Mouse (Mus musculus) heart, embryonic 10.5 days (tissue): ENCODE data around the gene AC134908.4. TPM values are rescaled to one million over a fixed set of nuclear protein-coding genes. Genes with fewer than 3 reads are reported as not detected.
"Not testable (repeated sequence)": the region's sequence is repeated elsewhere in the genome, so short reads cannot be mapped to it uniquely, and the experiment has no call there.

Experiments
- DNase-seq: peaks from one replicate; pipeline ENCODE4 v3.0.0-alpha.2; 2017; ENCODE audit warnings: low spot score
- H3K27ac ChIP-seq: fragments of 300-500 bp; sonication (generic); 2 replicates; pipeline ENCODE4 v1.5.1; 2016; ENCODE audit warnings: mild to moderate bottlenecking
- H3K27me3 ChIP-seq: fragments of 300-500 bp; sonication (generic); 2 replicates; pipeline ENCODE4 v1.6.1; 2016; ENCODE audit warnings: mild to moderate bottlenecking; ENCODE audit not compliant: poor library complexity, insufficient read depth, severe bottlenecking
- H3K36me3 ChIP-seq: fragments of 300-500 bp; sonication (generic); 2 replicates; pipeline ENCODE4 v1.6.1; 2016; ENCODE audit warnings: mild to moderate bottlenecking, moderate library complexity
- H3K4me1 ChIP-seq: fragments of 300-500 bp; sonication (generic); 2 replicates; pipeline ENCODE4 v1.6.1; 2016; ENCODE audit warnings: mild to moderate bottlenecking
- H3K4me3 ChIP-seq: fragments of 300-500 bp; sonication (generic); 2 replicates; pipeline ENCODE4 v1.5.1; 2016; ENCODE audit warnings: mild to moderate bottlenecking, moderate library complexity
- H3K9me3 ChIP-seq: fragments of 300-500 bp; sonication (generic); 2 replicates; pipeline ENCODE4 v1.6.1; 2016; ENCODE audit warnings: mild to moderate bottlenecking, moderate library complexity
- WGBS: fragments of 180-500 bp; shearing (Covaris S2); methylation state at CpG from one replicate; pipeline ENCODE4 v1.1.7; 2016; 5-methylcytosine and 5-hydroxymethylcytosine counted together
- microRNA-seq: library from miRNA; unstranded; fragments of <30 nt; microRNA quantifications from one replicate; pipeline ENCODE4, GENCODE M21; 2017
- polyA plus RNA-seq: library from polyadenylated mRNA; unstranded; fragments of >200 nt; fragmentation: Nextera tagmentation; extraction: Ambion mirVana; gene quantifications from 2 replicates; pipeline ENCODE4 v1.2.1, GENCODE M21; 2016

The AC134908.4 gene
- polyA plus RNA-seq, 1 experiment from 2014 or later, result 0.99 TPM

DNA sequence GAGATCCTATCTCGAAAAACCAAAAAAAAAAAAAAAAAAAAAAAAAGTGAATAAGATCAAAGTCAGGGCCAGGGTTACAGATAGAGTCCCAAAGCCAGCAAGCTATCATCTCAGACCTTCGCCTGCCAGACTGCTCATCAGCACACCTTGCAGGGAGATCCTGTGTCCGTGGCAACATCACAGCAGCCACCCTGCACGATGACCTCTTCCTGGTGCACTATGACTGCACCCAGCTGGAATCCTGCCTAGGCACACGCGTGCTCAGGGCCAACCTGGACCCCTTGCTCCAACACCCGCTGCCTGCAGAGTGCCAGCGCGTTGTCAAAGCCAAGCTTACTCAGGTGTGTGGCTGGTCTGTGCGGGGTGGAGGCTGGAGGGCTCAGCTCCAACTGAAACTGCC is 51.1 kb downstream of the AC134908.4 start:
- DNase-seq, result no peak
- 78% methylated on average over 10 of the region's 10 CpGs for WGBS
- no peak overlapping the region for H3K27ac ChIP-seq
- no peaks in the 10 kb centered on the region for H3K9me3 ChIP-seq
- no peaks in the 10 kb centered on the region for H3K36me3 ChIP-seq
- peaks cover 8% of the 10 kb centered on the region for H3K4me1 ChIP-seq
- peaks cover 33% of the 10 kb centered on the region for H3K27me3 ChIP-seq
- H3K4me3 ChIP-seq, result no peak overlapping the region

- no peak for DNase-seq
- no peaks in the 10 kb centered on the region for H3K9me3 ChIP-seq
- peaks cover 35% of the 10 kb centered on the region for H3K27me3 ChIP-seq
- no peak overlapping the region for H3K4me3 ChIP-seq
- H3K36me3 ChIP-seq, result no peaks in the 10 kb centered on the region
- H3K4me1 ChIP-seq, result peaks cover 8% of the 10 kb centered on the region
- H3K27ac ChIP-seq, result no peak overlapping the region
- 89% methylated on average over 9 of the region's 9 CpGs for WGBS
These were observed 51.6 kb downstream of the AC134908.4 start for GRCm38 (mm10) chr17:25743831-25744230.

- not testable (repeated sequence) for H3K4me3 ChIP-seq, H3K36me3 ChIP-seq, H3K27ac ChIP-seq, DNase-seq, H3K9me3 ChIP-seq, H3K4me1 ChIP-seq
- H3K27me3 ChIP-seq, result peaks cover 52% of the 10 kb centered on the region
- 71% methylated on average over 12 of the region's 12 CpGs for WGBS
These were observed 54.0 kb downstream of the AC134908.4 start for GRCm38 (mm10) chr17:25741471-25741870.

Small RNA genes within 50 kb of the gene (microRNA-seq; reads per million reads assigned to microRNA genes)
- not detected for gene Gm25083
- gene Mir3082, result 0.76 reads per million
- gene Mir6966, result 0.76 reads per million

Other genes starting within 250 kb of the AC134908.4 start
- gene Sox8, start 225.0 kb downstream of the AC134908.4 start, polyA plus RNA-seq, result 2.0 and 3.6 TPM in 2 replicates
- gene Lmf1, start 216.6 kb downstream of the AC134908.4 start, polyA plus RNA-seq, result 36.8 and 43.1 TPM in 2 replicates
- gene Gng13, start 78.5 kb downstream of the AC134908.4 start, polyA plus RNA-seq, result 2.2 and 4.6 TPM in 2 replicates
- gene Chtf18, start 68.2 kb downstream of the AC134908.4 start, polyA plus RNA-seq, result 34.5 and 46.4 TPM in 2 replicates
- 18.1 and 19.8 TPM in 2 replicates for gene Rpusd1, start 68.0 kb downstream of the AC134908.4 start, polyA plus RNA-seq
- not detected in 2 replicates for gene Mslnl, start 59.6 kb downstream of the AC134908.4 start, polyA plus RNA-seq
- gene Msln, start 41.3 kb downstream of the AC134908.4 start, polyA plus RNA-seq, result 0.98 and 2.8 TPM in 2 replicates
- 33.5 and 36.0 TPM in 2 replicates for gene Narfl, start 21.9 kb downstream of the AC134908.4 start, polyA plus RNA-seq
- gene Haghl, start 10.0 kb downstream of the AC134908.4 start, polyA plus RNA-seq, result 58.0 and 63.8 TPM in 2 replicates
- 0.18 and 0.37 TPM in 2 replicates for gene Ccdc78, start 9.1 kb downstream of the AC134908.4 start, polyA plus RNA-seq
- 74.5 and 74.9 TPM in 2 replicates for gene Fam173a, start 2.8 kb downstream of the AC134908.4 start, polyA plus RNA-seq
- 44.3 and 48.0 TPM in 2 replicates for gene Metrn, start 1.5 kb upstream of the AC134908.4 start, polyA plus RNA-seq
- gene Fbxl16, start 13.4 kb upstream of the AC134908.4 start, polyA plus RNA-seq, result 0.62 and 1.2 TPM in 2 replicates
- 21.6 and 23.0 TPM in 2 replicates for gene Wdr24, start 28.0 kb upstream of the AC134908.4 start, polyA plus RNA-seq
- gene Jmjd8, start 33.2 kb upstream of the AC134908.4 start, polyA plus RNA-seq, result 45.8 and 50.7 TPM in 2 replicates
- gene Stub1, start 37.7 kb upstream of the AC134908.4 start, polyA plus RNA-seq, result 343 and 404 TPM in 2 replicates
- gene Rhbdl1, start 41.6 kb upstream of the AC134908.4 start, polyA plus RNA-seq, result 2.3 and 4.0 TPM in 2 replicates
- 2.1 and 3.0 TPM in 2 replicates for gene Gm20683, start 46.1 kb upstream of the AC134908.4 start, polyA plus RNA-seq
- 29.0 and 29.8 TPM in 2 replicates for gene Rhot2, start 49.2 kb upstream of the AC134908.4 start, polyA plus RNA-seq
- 22.4 and 31.7 TPM in 2 replicates for gene Wdr90, start 65.8 kb upstream of the AC134908.4 start, polyA plus RNA-seq
- 133 and 201 TPM in 2 replicates for gene Mcrip2, start 73.1 kb upstream of the AC134908.4 start, polyA plus RNA-seq
- 46.7 and 55.4 TPM in 2 replicates for gene Mettl26, start 79.4 kb upstream of the AC134908.4 start, polyA plus RNA-seq
- gene Wfikkn1, start 85.2 kb upstream of the AC134908.4 start, polyA plus RNA-seq, result 0.96 and 3.8 TPM in 2 replicates
- 22.2 and 24.4 TPM in 2 replicates for gene Rab40c, start 124.1 kb upstream of the AC134908.4 start, polyA plus RNA-seq
- gene Pigq, start 149.3 kb upstream of the AC134908.4 start, polyA plus RNA-seq, result 71.8 and 90.0 TPM in 2 replicates
- gene Nhlrc4, start 149.3 kb upstream of the AC134908.4 start, polyA plus RNA-seq, result 0.15 and 0.85 TPM in 2 replicates
- gene A930017K11Rik, start 156.9 kb upstream of the AC134908.4 start, polyA plus RNA-seq, result 0.20 and 0.55 TPM in 2 replicates
- 20.1 and 21.4 TPM in 2 replicates for gene Capn15, start 190.1 kb upstream of the AC134908.4 start, polyA plus RNA-seq